Mouse (Mus musculus) forebrain, embryonic 15.5 days (tissue): Measurements from ENCODE around the gene Nfib. TPM values are rescaled to one million over a fixed set of nuclear protein-coding genes. Genes with fewer than 3 reads are reported as not detected.
A peak's percentile ranks its signal among the peaks of the same experiment; 100 is the strongest.

ENCODE experiments used
- ATAC-seq: fragments of 200-750 bp; cut with Nextera tagmentation; replicated peaks from 2 replicates; pipeline ENCODE4 v1.8.0; 2017; ENCODE audit warnings: mild to moderate bottlenecking, moderate TSS enrichment, moderate library complexity
- H3K27ac ChIP-seq: fragments of 300-500 bp; sonication (generic); replicated peaks from 2 replicates; pipeline ENCODE4 v1.5.1; 2015; ENCODE audit warnings: mild to moderate bottlenecking, inconsistent platforms
- H3K27me3 ChIP-seq: fragments of 300-500 bp; sonication (generic); 2 replicates; pipeline ENCODE4 v1.6.1; 2015; ENCODE audit warnings: inconsistent platforms
- H3K36me3 ChIP-seq: fragments of 300-500 bp; sonication (generic); 2 replicates; pipeline ENCODE4 v1.6.1; 2015; ENCODE audit warnings: mild to moderate bottlenecking, inconsistent platforms
- H3K4me1 ChIP-seq: fragments of 300-500 bp; sonication (generic); 2 replicates; pipeline ENCODE4 v1.6.1; 2015; ENCODE audit warnings: inconsistent platforms
- H3K4me2 ChIP-seq: fragments of 300-500 bp; sonication (generic); replicated peaks from 2 replicates; pipeline ENCODE4 v1.6.1; 2015; ENCODE audit warnings: mild to moderate bottlenecking, inconsistent platforms
- H3K4me3 ChIP-seq: fragments of 300-500 bp; sonication (generic); 2 replicates; pipeline ENCODE4 v1.5.1; 2015; ENCODE audit warnings: mild to moderate bottlenecking, inconsistent platforms
- H3K9ac ChIP-seq: fragments of 300-500 bp; sonication (generic); replicated peaks from 2 replicates; pipeline ENCODE4 v1.6.1; 2015; ENCODE audit warnings: mild to moderate bottlenecking, inconsistent platforms
- H3K9me3 ChIP-seq: fragments of 300-500 bp; sonication (generic); 2 replicates; pipeline ENCODE4 v1.6.1; 2016; ENCODE audit warnings: inconsistent platforms
- WGBS: fragments of 180-500 bp; shearing (Covaris S2); methylation state at CpG from one replicate; pipeline ENCODE4 v1.1.7; 2015; ENCODE audit warnings: mixed read lengths; 5-methylcytosine and 5-hydroxymethylcytosine counted together
- polyA plus RNA-seq: library from polyadenylated mRNA; unstranded; fragments of >200 nt; fragmentation: Nextera tagmentation; extraction: Ambion mirVana; gene quantifications from 2 replicates; pipeline ENCODE4 v1.2.1, GENCODE M21; 2015

Nfib gene
- polyA plus RNA-seq, 1 experiment from 2014 or later = 282 TPM

DNA sequence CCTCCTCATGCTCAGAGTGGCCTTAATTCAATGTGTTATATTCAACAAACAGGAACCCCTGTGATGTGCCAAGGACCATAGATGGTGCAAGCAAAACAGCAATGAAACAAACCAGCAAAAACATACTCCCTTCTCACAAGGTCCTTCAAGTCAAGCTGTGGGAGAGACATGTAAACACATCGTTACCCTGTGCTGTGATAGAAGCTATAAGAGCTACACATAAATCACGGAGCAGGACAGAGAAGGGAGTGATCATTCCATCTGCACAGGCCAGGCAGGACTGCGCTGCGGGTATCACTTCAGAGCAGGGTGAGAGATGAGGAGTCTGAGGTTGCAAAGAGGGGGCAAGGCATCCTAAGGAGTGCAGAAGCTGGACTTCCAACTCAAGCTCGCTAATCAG lies 262.5 kb downstream of the Nfib start:
- Histone ChIP-seq H3K36me3 (no peaks in the 10 kb centered on the region), H3K4me3 (no peak overlapping the region), H3K9me3 (no peaks in the 10 kb centered on the region), H3K27ac (no peak overlapping the region), H3K4me1 (peaks cover 88% of the 10 kb centered on the region), H3K27me3 (no peaks in the 10 kb centered on the region), H3K4me2 (no peak overlapping the region), H3K9ac (no peak overlapping the region)
- 65% methylated on average over 5 of the region's 5 CpGs for WGBS
- ATAC-seq = no peak

DNA sequence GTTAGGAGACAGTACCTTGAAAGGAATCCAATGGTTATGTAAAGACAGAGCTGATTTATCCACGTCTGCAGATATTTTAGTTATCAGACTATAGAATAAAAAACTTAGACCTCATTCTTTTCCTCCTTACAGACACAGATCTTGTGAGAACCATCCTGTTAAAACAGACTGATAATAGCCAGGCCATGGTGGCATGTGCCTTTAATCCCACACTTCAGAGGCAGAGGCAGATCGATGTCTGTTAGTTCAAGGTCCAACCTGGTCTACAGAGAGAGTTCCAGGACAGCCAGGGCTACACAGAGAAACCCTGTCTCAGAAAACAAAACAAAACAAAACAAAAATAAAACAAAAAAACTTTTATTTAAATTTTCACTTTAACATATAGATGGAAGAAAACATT lies 264.9 kb downstream of the Nfib start:
- no peak overlapping the region for H3K9ac ChIP-seq
- 66% methylated on average over 2 of the region's 2 CpGs for WGBS
- no peaks in the 10 kb centered on the region for H3K27me3 ChIP-seq
- H3K4me2 ChIP-seq = no peak overlapping the region
- no peaks in the 10 kb centered on the region for H3K36me3 ChIP-seq
- H3K27ac ChIP-seq = no peak overlapping the region
- no peak for ATAC-seq
- H3K9me3 ChIP-seq = no peaks in the 10 kb centered on the region
- no peak overlapping the region for H3K4me3 ChIP-seq
- H3K4me1 ChIP-seq = peaks cover 87% of the 10 kb centered on the region

DNA sequence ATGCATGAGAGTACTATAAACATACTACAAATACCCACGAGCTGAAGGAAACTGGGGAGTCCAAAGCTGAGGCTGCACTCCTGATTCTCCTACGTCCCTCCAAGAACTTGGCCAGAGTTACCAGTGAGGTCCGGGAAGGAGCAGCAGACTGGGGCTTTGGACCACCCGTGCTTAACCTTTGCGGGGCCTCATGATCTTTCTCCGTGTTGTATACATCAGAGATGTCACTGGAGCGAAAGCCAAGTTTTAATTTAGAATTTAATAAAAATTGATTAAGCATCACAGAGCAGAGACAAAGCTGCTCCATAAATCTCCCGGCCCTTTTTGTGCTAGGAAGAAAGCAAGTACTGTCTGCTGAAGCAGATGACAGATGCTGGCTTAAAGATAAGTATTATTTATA lies 265.7 kb downstream of the Nfib start:
- Histone ChIP-seq H3K27me3 (no peaks in the 10 kb centered on the region), H3K4me2 (no peak overlapping the region), H3K4me1 (peaks cover 87% of the 10 kb centered on the region), H3K36me3 (no peaks in the 10 kb centered on the region), H3K9me3 (no peaks in the 10 kb centered on the region), H3K4me3 (no peak overlapping the region), H3K27ac (peak overlapping the region; percentile 9; the same call in 1 of the 2 replicates), H3K9ac (no peak overlapping the region)
- ATAC-seq = no peak; the same call in 1 of the 2 replicates
- WGBS = 51% methylated on average over 8 of the region's 8 CpGs

DNA sequence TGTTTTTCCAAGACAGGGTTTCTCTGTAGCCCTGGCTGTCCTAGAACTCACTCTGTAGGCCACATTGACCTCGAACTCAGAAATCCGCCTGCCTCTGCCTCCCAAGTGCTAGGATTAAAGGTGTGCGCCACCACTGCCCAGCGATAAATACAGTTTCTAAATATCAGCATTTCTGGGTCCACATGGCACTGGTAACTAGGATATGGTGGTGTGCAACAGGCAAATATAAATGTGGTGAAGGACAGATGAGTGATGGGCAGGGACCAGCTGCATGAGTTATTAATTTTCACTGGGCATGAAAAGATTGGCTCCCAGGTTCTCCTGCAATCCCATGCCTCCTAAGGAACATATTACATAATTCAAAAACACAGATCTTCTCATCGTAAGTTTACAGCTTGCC lies 266.9 kb downstream of the Nfib start:
- no peaks in the 10 kb centered on the region for H3K9me3 ChIP-seq
- H3K27me3 ChIP-seq = no peaks in the 10 kb centered on the region
- 91% methylated on average over 5 of the region's 5 CpGs for WGBS
- H3K27ac ChIP-seq = peak overlapping the region; percentile 41; the same call in 1 of the 2 replicates
- no peak overlapping the region for H3K4me3 ChIP-seq
- no peaks in the 10 kb centered on the region for H3K36me3 ChIP-seq
- H3K4me2 ChIP-seq = no peak overlapping the region
- no peak overlapping the region for H3K9ac ChIP-seq
- H3K4me1 ChIP-seq = peaks cover 92% of the 10 kb centered on the region
- no peak for ATAC-seq

DNA sequence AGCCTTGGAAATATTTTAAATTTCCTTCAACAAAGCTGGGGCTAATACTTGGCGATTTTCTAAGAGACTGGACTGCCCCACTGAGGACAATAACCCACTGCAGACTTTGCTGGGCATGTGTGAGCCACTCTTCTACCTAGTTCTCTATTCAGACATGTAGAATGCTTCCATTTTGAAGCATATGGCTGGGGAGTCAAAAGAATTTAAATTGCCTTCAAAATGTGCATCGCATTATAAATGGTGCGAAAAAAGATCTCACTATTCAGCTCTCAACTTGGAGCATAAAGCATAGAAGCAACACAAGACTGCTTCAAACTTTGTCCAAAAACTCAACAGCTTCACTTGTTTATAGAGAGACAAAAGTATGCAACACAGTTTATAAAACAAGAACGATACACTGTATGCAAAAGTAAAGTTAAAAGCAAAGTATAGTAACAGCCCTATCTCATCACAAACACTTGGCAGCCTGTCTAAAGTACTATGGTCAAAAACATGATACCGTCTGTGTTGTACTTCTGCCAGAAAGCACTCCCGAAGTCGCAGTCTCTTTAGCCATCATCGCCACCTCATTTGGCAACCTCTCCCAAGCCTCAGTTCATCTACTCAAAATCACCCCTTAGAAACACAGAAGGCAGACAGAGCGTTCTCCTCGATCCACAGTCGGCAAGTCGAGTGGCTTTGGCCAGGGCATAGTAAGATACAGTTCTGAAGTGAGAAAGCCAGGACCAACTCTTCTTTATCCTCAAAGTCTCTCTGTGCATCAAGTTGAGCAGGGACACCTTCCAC lies 267.8 kb downstream of the Nfib start:
- H3K27me3 ChIP-seq = no peaks in the 10 kb centered on the region
- no peaks in the 10 kb centered on the region for H3K9me3 ChIP-seq
- H3K27ac ChIP-seq = peak overlapping the region; percentile 41
- no peaks in the 10 kb centered on the region for H3K36me3 ChIP-seq
- no peak overlapping the region for H3K4me3 ChIP-seq
- 27% methylated on average over 12 of the region's 12 CpGs for WGBS
- peak; percentile 34; the same call in 1 of the 2 replicates for ATAC-seq
- H3K4me1 ChIP-seq = peaks cover 92% of the 10 kb centered on the region
- H3K9ac ChIP-seq = no peak overlapping the region
- 0 out of 2 replicates have a peak overlapping the region, but pooled peaks have one; percentile 1 for H3K4me2 ChIP-seq

DNA sequence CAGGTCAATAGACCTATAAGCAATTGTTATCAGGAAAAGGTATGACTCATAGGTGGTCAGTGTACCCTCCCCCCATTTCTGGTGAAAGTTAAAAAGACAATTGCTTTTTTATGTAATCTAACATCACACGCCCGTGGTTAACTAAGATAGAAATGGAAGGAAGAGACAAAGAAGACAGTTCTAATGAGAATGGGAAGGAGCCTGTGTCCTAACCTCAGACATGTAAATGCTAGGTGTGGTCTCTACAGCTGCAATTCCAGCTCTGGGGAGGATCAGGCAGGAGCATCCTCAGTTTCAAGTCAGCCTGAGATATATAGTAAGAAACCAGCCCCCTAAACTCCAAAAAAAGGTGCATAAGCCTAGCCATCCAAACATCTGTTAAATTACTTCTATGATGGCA lies 268.9 kb downstream of the Nfib start:
- Histone ChIP-seq H3K4me1 (peaks cover 92% of the 10 kb centered on the region), H3K9me3 (no peaks in the 10 kb centered on the region), H3K9ac (no peak overlapping the region), H3K4me3 (no peak overlapping the region), H3K27me3 (no peaks in the 10 kb centered on the region), H3K4me2 (no peak overlapping the region), H3K36me3 (no peaks in the 10 kb centered on the region), H3K27ac (peak overlapping the region; percentile 41)
- WGBS = 58% methylated on average over 2 of the region's 2 CpGs
- no peak for ATAC-seq

DNA sequence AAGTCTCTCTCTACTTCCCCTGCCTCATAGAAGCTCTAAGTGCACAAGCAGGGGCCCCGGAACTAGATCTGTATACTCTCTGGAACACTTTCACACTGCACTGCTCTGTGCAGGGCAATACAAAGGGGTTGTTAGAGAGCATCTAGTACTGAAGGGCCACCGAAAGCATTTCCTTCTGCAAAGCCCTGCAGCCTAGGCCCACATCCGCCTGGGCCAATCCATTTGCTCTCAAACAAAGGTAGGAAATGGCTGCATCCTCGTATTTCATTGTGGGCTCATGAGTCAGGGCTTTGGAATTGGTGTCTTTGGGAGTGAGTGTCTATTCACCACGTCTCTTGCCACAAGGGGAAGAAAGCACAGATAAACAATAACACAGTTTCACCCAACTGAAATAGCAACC lies 269.8 kb downstream of the Nfib start:
- no peak for ATAC-seq
- 22% methylated on average over 5 of the region's 5 CpGs for WGBS
- Histone ChIP-seq H3K4me1 (peaks cover 89% of the 10 kb centered on the region), H3K36me3 (no peaks in the 10 kb centered on the region), H3K27ac (peak overlapping the region; percentile 42; the same call in 1 of the 2 replicates), H3K27me3 (no peaks in the 10 kb centered on the region), H3K9me3 (no peaks in the 10 kb centered on the region), H3K4me2 (no peak overlapping the region), H3K9ac (no peak overlapping the region), H3K4me3 (no peak overlapping the region)

DNA sequence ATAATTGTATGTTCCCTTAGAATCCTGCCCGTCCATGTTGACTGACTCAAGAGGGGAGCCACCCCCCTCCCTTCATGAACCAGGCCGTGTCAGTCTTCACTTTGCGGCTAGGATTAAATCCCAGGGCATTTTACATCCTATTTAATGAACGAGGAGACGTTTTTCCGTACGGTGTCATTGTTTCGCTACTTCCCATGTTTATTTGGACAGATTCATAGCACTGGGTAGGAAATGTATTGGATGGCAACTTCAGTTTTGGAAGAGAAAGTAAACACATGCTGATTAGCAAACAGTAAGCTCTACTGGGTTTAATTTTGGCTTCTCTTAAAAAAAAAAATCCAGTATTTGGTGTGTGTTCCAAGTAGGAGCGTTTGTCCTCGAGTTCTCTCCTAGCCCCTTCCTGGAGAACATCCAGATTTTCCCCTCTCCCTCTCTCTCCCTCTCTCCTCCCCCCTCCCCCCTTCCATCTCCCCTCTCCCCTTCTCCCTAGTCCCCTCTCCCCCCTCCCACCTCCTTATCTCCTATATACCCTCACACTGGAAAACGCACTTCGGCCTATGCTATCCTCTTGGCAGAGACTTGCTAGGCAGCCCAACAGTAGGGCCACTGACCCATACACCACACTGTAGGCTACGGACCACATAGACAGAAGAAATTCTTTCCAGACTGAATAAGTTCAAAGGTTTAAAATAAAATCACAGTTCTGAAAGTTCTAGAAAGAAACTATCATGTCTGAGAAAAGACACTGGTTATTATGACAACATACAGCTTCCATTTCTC lies 271.4 kb downstream of the Nfib start:
- no peaks in the 10 kb centered on the region for H3K27me3 ChIP-seq
- no peak overlapping the region for H3K4me2 ChIP-seq
- no peak overlapping the region for H3K4me3 ChIP-seq
- no peaks in the 10 kb centered on the region for H3K36me3 ChIP-seq
- no peak overlapping the region for H3K9ac ChIP-seq
- 0 out of 2 replicates have a peak, but pooled peaks have one; percentile 35 for ATAC-seq
- H3K27ac ChIP-seq = 0 out of 2 replicates have a peak overlapping the region, but pooled peaks have one; percentile 21
- H3K4me1 ChIP-seq = peaks cover 87% of the 10 kb centered on the region
- 39% methylated on average over 13 of the region's 13 CpGs for WGBS
- no peaks in the 10 kb centered on the region for H3K9me3 ChIP-seq

DNA sequence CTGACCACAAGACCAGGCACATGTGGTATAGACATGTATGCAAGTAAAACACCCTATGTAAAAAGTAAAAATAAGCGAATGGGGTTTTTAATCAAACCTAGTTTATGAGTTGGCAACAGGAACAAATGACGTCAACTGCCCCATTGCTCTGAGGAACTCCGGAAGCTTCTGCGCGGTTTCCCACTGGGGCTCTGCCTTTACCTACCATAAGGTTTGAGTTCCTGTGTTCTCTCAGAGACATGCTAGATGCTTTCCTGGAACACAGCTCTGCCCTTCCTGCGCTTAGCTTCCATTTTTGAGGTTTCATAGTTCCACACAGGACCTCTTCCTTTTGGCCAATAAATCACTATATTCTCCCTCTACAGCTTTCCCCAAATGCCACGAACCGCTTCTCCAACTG lies 273.7 kb downstream of the Nfib start:
- 91% methylated on average over 8 of the region's 8 CpGs for WGBS
- Histone ChIP-seq H3K4me1 (peaks cover 83% of the 10 kb centered on the region), H3K4me2 (no peak overlapping the region)

DNA sequence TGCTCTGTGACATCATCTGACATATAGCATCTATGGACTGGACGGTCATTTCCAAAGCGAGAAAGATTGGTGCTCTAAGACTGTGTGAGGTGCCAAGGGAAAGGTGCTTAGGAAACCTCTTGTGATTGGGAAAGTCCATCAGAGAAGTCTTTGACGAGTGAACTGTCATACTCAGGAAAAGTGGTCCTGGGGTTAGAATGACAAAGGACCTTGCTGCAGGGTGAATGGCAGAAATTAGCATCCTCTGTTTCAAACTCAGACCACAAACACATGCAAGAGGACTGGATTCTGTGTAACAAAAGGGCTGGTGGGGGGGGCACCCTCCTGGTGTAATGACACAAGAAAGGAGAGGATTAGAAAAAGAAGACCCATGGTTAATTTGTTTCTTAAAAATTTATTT lies 274.7 kb downstream of the Nfib start:
- ATAC-seq = no peak
- no peak overlapping the region for H3K27ac ChIP-seq
- no peaks in the 10 kb centered on the region for H3K27me3 ChIP-seq
- H3K9me3 ChIP-seq = no peaks in the 10 kb centered on the region
- no peak overlapping the region for H3K4me2 ChIP-seq
- H3K4me1 ChIP-seq = peaks cover 76% of the 10 kb centered on the region
- 38% methylated on average over 3 of the region's 3 CpGs for WGBS
- no peak overlapping the region for H3K4me3 ChIP-seq
- H3K36me3 ChIP-seq = no peaks in the 10 kb centered on the region
- H3K9ac ChIP-seq = no peak overlapping the region

More for the DNA sequence above, 273.7 kb downstream of the Nfib start:
- H3K9me3 ChIP-seq = no peaks in the 10 kb centered on the region
- no peaks in the 10 kb centered on the region for H3K27me3 ChIP-seq
- H3K27ac ChIP-seq = no peak overlapping the region
- H3K9ac ChIP-seq = no peak overlapping the region
- no peaks in the 10 kb centered on the region for H3K36me3 ChIP-seq
- ATAC-seq = no peak
- no peak overlapping the region for H3K4me3 ChIP-seq

DNA sequence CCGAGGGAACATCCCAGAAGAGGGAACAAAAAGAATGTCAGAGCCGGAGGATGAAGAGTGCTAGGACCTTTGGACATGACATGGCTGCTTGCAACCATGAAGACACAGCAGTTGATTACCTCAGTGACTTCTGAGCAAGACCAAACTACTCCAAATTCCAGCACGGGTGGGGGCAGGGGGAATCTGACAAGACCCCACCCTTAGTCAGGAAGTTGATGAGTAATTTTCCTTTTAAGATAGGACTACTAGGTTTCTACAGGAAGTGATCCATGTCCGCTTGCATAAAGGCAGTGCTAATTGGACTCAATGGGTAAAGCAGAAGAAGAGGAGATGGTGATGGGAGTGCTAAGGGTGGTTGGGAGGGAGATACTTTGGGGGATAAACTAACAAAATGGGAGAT lies 279.3 kb downstream of the Nfib start:
- Histone ChIP-seq H3K4me1 (peaks cover 38% of the 10 kb centered on the region), H3K9ac (no peak overlapping the region), H3K9me3 (no peaks in the 10 kb centered on the region), H3K36me3 (no peaks in the 10 kb centered on the region), H3K27ac (no peak overlapping the region), H3K27me3 (no peaks in the 10 kb centered on the region), H3K4me2 (no peak overlapping the region), H3K4me3 (no peak overlapping the region)
- no peak for ATAC-seq
- 87% methylated on average over 4 of the region's 4 CpGs for WGBS

DNA sequence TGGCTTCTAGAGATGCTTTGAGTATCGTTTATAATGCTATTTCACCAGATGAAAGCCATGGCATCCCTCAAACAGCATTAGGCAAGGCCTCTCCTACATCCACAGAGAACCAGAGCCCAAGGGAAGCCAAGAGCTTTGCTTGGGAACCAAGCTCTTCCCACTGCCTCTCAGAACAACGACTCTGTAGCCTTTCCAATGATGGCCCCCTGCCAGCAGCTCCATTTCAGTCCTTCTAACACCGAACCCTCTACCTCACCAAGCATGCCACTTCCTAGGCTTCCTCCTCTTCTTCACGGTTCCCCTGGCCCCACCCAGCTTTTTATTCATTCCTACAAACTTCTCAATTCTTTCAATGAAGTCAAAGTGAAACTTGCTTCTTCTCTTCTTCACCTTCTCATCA lies 287.3 kb downstream of the Nfib start:
- no peaks in the 10 kb centered on the region for H3K9me3 ChIP-seq
- H3K4me1 ChIP-seq = peaks cover 58% of the 10 kb centered on the region
- H3K9ac ChIP-seq = no peak overlapping the region
- no peak for ATAC-seq
- 66% methylated on average over 4 of the region's 4 CpGs for WGBS
- H3K4me2 ChIP-seq = no peak overlapping the region
- H3K27me3 ChIP-seq = no peaks in the 10 kb centered on the region
- no peak overlapping the region for H3K27ac ChIP-seq
- no peaks in the 10 kb centered on the region for H3K36me3 ChIP-seq
- no peak overlapping the region for H3K4me3 ChIP-seq
